Mouse (Mus musculus): ENCODE results near the gene H2-M9. TPM values are rescaled to one million over a fixed set of nuclear protein-coding genes. Genes with fewer than 3 reads are reported as not detected.

Gene H2-M9
- not detected in 2 replicates for total RNA-seq (2015; ENCODE audit: low replicate concordance)
- not detected in 2 replicates for total RNA-seq (2017; ENCODE audit: low replicate concordance)

DNA sequence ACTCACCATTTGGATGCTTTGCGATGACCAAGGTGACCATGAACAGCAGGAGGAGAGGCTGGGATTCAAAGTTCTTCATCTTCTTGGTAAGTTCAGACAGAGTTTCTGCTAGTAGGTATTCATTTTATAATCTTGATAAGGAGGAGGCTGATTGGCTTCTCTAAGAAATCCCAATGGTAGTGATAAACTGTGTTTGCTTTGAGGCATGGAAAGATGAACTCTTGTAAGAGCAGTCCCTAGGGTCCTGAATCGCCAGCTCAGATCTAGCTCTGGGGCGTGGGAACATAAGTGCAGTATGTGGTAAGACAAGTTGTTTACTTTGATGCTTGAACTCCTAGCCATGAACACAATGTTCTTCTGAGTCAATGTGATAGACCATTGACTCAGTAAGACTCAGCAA is at the start of gene H2-M9:
TSS of gene H2-M9 (minus strand) at position 101 of the 400 bp plus-strand sequence.
- no peak for ATAC-seq (replicated peaks; ENCODE audit: low FRiP score, poor library complexity, severe bottlenecking)

DNA sequence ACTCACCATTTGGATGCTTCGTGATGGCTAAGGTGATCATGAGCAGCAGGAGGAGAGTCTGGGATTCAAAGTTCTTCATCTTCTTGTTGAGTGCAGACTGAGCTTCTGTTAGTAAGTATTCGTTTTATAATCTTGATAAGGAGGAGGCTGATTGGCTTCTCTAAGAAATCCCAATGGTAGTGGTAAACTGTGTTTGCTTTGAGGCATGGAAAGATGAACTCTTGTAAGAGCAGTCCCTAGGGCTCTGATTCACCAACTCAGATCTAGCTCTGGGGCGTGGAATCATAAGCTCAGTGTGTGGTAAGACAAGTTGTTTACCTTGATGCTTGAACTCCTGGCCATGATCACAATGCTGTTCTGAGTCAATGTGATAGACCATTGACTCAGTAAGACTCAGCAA is 29.7 kb upstream of the H2-M9 start, which contains the start of gene H2-M1:
TSS of gene H2-M1 (minus strand) at position 101 of the 400 bp plus-strand sequence.
- no peak for ATAC-seq (replicated peaks; ENCODE audit: low FRiP score, poor library complexity, severe bottlenecking)

Other genes starting within 250 kb of the H2-M9 start
- gene H2-M10.4, start 180.3 kb downstream of the H2-M9 start, total RNA-seq (2015; ENCODE audit: low replicate concordance), result not detected in 2 replicates
- not detected in 2 replicates for gene H2-M10.4, start 180.3 kb downstream of the H2-M9 start, total RNA-seq (2017; ENCODE audit: low replicate concordance)
- gene H2-M11, start 95.6 kb downstream of the H2-M9 start, total RNA-seq (2015; ENCODE audit: low replicate concordance), result not detected in 2 replicates
- gene H2-M11, start 95.6 kb downstream of the H2-M9 start, total RNA-seq (2017; ENCODE audit: low replicate concordance), result not detected in 2 replicates
- not detected in 2 replicates for gene H2-M1, start 29.6 kb upstream of the H2-M9 start, total RNA-seq (2015; ENCODE audit: low replicate concordance)
- gene H2-M1, start 29.6 kb upstream of the H2-M9 start, total RNA-seq (2017; ENCODE audit: low replicate concordance), result not detected in 2 replicates
- gene H2-M10.5, start 130.2 kb upstream of the H2-M9 start, total RNA-seq (2015; ENCODE audit: low replicate concordance), result not detected in 2 replicates
- gene H2-M10.5, start 130.2 kb upstream of the H2-M9 start, total RNA-seq (2017; ENCODE audit: low replicate concordance), result not detected in 2 replicates
- gene H2-M10.6, start 169.5 kb upstream of the H2-M9 start, total RNA-seq (2015; ENCODE audit: low replicate concordance), result not detected in 2 replicates
- not detected in 2 replicates for gene H2-M10.6, start 169.5 kb upstream of the H2-M9 start, total RNA-seq (2017; ENCODE audit: low replicate concordance)
- 41.8 and 46.5 TPM in 2 replicates for gene Trim26, start 194.5 kb upstream of the H2-M9 start, total RNA-seq (2015; ENCODE audit: low replicate concordance)
- 13.9 and 15.8 TPM in 2 replicates for gene Trim26, start 194.5 kb upstream of the H2-M9 start, total RNA-seq (2017; ENCODE audit: low replicate concordance)
- gene Trim15, start 224.5 kb upstream of the H2-M9 start, total RNA-seq (2015; ENCODE audit: low replicate concordance), result 2.2 TPM in 1 of 2 replicates, not detected in the other
- 0.51 and 1.4 TPM in 2 replicates for gene Trim15, start 224.5 kb upstream of the H2-M9 start, total RNA-seq (2017; ENCODE audit: low replicate concordance)
- 270 and 287 TPM in 2 replicates for gene Trim10, start 226.9 kb upstream of the H2-M9 start, total RNA-seq (2015; ENCODE audit: low replicate concordance)
- 428 and 543 TPM in 2 replicates for gene Trim10, start 226.9 kb upstream of the H2-M9 start, total RNA-seq (2017; ENCODE audit: low replicate concordance)
- gene Trim40, start 247.5 kb upstream of the H2-M9 start, total RNA-seq (2015; ENCODE audit: low replicate concordance), result not detected in 2 replicates
- 1.8 TPM in 1 of 2 replicates, not detected in the other for gene Trim40, start 247.5 kb upstream of the H2-M9 start, total RNA-seq (2017; ENCODE audit: low replicate concordance)